Mouse (Mus musculus) stomach, postnatal 0 days (tissue): ENCODE results near the gene Ninj2.

Source experiments
- CTCF ChIP-seq: IDR thresholded peaks from 2 replicates; pipeline ENCODE4 v1.5.1; 2016; ENCODE audit warnings: antibody characterized with exemption, low read depth, mild to moderate bottlenecking, moderate library complexity
- EP300 ChIP-seq: optimal IDR thresholded peaks from 2 replicates; pipeline ENCODE3; 2016; ENCODE audit warnings: antibody characterized with exemption

- TF ChIP-seq CTCF (no peak), EP300 (no peak)
These were observed 101.2 kb downstream of the Ninj2 start for GRCm38 (mm10) chr6:120194305-120194704.
